Mouse (Mus musculus) frontal cortex, postnatal 36 days (tissue): ENCODE data around the gene Nat8f5.
"Not testable (repeated sequence)": the region's sequence is repeated elsewhere in the genome, so short reads cannot be mapped to it uniquely, and the experiment has no call there.

ENCODE experiments used
- DNase-seq, 2 experiments: peaks; one replicate each; pipeline ENCODE4 v3.0.0; 2022; ENCODE audit warnings: low spot score in 2 of 2

Gene Nat8f5

DNA sequence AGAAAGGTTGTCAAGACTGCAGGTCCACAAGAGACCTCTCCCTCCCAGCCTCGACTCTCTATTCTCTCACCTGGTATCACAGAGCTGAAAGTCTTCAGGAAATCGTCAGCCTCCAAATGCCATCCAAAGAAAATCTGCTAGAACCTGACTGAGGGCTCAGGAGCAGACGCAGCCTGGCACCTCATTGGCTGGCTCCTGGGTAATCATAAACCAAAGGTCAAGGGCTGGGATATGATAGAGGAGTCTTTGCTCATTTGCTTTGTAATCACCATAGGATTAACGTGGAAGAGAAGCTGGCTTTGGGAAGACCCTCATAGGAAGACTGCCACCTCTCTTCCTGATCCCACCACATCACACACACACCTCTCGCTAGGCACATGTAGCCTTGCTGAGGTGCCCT is at the start of gene Nat8f5, which contains the start of gene Nat8f6:
TSS of gene Nat8f5 (minus strand) at position 136 of the 400 bp plus-strand sequence.
TSS of gene Nat8f6 (minus strand) at position 118 of the 400 bp plus-strand sequence.
- DNase-seq: no peak

DNA sequence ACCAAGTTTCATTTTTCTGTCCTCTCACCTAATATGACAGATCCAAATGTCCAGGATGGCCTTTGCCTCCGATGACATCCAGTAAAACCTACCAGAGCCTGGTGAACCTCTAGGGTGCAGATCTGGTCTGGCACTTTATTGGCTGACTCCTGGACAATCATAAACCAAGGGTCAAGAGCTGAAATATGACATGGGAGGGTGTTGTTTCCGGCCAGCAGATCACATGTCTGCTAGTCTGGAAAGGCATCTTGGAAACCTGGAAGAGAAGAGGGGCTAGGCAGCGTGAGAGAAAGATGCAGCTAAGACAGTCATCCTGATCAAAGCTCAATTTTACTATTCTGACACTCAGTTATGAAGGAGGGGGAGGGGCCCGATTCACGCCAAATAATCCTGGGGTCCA is 48.2 kb upstream of the Nat8f5 start, which contains the start of gene Nat8f2:
TSS of gene Nat8f2 (minus strand) at position 153 of the 400 bp plus-strand sequence.
- not testable (repeated sequence) for DNase-seq

DNA sequence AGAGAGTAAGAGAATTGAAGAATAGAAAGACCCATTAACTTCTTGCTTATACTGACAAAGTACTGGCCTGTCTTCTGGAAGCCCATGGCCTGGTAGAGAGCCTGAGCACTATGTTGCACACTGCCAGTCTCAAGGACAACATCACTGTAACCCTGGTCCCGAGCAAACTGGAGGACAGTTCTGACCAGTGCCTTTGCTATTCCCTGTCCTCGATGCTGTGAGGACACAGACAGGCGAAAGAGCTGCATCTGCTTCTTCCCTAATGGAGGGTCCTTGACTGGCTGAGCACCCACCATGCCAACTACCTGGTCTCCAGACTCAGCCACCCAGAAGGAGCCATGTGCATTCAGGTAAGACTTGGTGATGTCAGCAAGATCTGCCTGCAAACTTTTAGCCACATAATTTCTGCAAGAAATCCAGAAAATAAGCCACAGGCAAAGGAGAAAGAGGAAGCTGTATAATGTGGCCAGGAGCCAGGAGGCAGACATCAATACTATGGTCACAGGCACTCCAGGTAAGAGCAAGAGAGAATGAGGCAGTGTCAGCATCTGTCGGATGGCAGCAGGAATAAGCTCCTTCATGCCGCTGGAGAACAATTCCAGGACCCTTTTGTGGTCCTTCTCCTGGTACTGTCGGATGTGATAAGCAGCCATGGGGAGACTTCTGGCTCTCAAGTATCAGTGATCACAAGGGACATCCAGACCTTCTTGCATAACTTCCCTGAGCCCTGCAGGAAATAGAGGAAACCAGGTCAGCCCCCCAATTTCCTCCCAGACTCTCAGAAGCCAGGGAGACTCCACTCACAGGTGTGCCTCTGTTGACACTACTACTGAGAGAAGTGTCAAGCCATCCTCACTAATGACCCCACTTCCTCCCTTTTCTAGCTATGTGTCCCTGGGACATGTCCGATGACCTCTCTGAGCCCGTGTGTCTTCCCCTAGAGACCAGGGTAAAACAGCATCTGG is 47.2 kb upstream of the Nat8f5 start:
- DNase-seq: no peak

DNA sequence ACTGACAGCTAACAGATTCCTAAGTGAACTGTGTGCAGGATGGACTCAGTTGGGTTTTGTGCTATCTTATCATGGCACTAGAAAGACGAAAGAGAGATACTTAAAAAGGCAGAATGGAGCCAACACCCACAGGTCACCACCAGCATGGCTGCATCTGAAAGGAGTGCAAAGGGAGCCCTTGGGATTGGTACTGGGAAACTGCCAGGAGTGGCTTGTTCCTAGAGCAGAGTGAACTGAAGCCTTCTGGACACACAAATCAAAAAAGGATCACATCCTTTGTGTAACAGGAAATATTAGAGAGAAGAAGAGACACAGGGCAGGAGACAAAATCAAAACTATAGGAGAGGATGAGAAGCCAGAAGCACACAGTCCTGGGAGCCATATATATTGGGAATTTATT is 46.2 kb upstream of the Nat8f5 start:
- DNase-seq: not testable (repeated sequence)

DNA sequence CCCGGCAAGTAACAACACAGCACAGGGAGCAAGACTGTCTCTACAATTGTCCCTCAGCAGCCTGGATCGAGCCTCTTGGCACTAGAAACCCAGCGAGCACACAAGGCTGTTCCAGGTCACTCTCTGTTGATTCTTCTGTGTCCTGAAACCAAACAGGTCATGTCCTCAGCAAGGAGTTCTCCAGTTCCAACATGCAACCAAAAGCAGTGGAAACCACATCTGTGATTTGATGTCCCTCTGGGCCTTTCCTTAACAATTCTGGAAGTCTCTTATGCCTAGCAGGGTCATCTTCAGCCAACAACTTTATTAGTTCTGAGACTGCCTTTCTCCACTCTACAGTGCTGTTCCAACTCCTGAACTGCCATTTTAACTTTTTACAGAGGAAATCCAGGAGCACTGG is 45.4 kb upstream of the Nat8f5 start:
- not testable (repeated sequence) for DNase-seq

DNA sequence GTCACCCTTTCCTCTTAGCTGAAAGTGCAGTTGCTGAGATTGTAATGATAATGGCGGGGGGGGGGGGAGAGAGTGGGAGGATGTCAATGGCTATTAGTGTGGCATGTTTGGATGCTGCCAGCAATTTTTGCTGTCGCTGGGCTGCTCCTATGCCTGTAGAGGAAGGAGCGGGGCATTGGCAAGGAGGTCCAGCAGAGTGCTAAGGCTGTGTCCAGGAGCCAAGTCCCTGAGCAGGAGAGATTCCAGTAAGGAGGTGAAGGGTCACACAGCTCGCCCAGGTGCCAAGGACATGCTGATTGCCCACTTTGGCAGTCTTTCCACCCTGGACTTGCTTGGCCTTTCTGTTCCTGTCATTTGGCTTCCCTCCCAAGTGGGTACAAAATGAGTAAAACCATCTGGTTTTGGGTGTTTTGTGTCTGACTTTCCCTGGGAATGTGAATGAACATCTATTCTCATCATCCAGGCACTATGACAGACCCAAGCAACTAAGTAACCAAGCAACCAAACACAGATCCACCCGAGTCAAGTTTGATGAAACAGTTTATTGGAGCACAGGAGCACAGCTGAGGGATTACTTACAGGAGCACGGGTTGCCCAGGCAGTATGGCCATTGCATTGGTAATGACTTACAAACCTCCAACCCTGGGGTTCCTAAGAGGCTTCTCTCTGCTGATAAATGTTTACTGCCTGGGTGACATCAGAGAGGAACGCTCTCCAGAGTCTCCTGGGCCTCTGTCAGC is 44.3 kb upstream of the Nat8f5 start:
- DNase-seq: not testable (repeated sequence)

DNA sequence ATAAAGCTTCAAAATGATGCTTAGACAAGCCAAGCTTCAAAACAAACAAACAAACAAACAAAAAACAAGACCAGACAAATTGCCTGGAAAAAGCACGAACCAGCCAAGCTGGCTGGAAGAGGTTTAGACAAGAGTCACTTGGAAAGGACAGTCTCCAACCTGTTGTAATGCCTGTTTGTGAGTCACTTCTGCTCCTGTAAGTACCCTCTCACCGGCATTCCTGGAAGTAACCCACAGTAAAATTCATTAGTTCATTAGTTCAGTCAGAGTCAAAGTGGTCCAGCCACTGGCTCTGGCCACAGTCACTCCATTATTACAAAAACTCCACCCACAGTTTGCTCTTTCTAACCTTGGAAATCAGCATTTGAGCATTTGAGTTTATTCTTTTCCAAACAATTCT is 43.1 kb upstream of the Nat8f5 start:
- DNase-seq: no peak

DNA sequence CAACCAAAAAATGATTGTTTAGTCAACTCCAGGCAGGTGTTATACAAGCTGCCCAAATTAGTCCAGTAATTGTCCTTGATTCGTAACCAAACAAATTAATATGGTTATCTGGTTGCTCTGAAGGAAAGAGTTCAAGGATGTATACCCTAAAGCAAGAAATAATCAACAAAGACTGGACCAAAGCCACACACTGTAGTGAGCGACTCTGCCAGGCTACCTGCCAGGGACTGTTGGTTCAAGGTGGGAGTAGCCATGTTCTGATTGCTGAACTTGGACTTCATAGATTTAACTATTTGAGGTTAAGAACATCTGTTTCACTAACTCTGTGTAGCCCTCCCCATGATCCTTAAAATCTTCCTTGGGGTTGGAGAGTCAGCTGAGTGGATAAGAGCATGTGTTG is 42.4 kb upstream of the Nat8f5 start:
- DNase-seq: no peak

DNA sequence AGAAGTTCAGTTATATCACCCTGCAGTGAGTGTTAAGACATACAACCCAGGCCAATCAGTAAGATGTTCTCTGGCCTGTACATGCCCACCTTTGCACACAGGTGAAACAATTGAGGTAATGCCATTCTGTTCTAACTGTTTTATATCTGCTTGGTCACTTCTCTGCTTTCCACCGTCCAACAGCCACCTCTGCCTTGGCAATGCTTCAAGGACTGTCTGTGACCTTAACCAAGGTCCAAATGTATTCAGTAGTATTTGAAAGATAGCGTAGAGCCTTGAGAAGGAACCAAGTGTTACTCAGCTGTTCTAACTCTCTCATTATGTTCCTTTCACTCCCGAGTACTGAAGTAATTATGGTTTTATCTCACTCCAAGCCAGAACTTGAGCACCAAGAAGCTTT is 41.8 kb upstream of the Nat8f5 start:
- no peak for DNase-seq

DNA sequence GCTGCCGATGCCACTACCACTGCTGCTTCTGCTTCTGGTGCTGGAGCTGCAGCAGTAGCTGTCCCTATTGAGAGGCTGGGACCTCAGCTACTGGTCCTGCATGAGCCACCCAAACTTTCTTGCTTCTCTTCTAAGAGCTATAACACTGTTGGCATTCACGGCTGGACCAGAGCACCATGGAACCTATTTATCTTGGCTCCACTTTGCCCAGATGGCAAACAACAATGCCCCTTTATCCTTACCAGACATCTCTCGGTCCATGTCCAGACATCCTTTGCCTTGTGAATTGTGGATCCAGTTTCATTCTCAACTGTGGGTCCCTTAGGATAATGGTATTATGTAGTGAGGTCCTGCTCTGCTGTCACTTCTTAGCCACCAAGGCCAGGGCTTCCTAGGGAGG is 40.5 kb upstream of the Nat8f5 start:
- DNase-seq: no peak

DNA sequence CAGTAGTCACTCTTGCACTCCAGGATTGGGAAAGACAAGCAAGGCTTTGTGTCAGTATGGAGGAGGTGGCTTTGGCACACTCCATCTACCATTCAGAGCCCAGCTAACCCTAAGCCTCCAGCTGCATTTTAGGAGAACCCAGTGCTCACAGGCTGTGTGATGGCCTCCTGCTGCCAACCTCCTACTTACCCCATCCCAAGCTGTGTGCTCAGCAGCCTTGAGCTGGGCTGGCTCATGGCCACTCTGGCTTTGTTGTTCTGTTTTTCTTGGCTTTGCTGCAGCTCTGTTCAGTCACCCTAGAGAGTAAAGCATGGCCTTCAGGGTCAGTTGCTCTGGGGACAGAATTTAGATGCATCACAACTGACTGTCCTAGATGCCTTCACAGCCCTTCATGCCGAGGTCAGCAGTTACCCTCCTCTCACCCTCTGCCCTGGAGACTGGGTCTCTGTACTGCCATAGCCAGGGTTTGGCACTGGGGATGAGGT is 35.5 kb upstream of the Nat8f5 start:
- peak; percentile 57 to 75 for DNase-seq

DNA sequence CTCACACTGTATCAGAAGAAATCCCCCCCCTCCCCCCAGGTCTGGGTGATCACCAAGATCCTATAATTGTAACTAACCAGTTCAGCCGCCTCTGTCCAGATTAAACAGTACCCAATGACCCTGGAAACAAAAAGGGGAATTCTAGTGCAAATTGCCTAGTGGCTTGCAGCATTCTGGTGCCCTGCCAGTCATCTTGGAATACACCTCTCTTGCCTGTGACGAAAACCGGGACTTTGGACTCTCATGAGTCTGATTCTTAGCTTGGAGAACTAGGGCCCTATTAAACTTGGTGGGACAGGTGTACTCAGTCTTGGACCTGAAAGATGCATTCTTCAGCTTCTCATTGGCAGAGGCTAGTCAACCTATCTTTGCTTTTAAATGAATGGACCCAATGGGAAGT is 32.7 kb upstream of the Nat8f5 start:
- DNase-seq: no peak

DNA sequence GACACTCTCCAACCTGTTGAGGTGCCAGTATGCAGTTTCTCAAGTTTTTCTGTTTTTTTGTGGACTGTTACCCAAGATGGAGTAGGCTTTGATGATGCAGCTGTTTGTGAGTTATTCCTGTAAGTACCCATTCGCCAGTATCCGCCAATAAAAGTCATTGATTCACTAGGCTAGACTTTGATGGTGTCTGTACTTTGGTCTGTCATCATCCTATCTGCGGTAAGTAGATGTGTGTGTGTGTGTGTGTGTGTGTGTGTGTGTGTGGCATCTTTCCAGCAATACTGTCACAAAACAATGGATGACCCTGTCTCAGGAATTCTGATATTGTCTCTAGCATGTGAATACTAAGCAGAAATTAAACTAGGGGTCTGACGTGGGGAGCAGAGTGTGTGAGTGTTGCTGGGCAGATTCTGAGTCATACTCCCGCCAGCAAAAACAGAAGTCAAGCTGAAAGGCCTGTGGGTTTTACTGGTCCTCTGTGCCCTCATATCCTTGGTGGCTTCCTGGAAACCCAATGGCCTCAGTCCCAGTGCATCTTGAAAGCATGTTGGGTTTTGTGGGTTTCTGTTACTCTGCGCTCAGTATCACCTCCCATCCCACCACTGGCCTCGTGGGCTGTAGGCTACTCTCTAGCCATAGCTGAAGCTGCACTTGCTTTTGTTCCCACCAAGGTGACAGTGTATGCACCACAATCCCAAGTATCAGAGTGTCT is 30.4 kb upstream of the Nat8f5 start:
- no peak for DNase-seq

DNA sequence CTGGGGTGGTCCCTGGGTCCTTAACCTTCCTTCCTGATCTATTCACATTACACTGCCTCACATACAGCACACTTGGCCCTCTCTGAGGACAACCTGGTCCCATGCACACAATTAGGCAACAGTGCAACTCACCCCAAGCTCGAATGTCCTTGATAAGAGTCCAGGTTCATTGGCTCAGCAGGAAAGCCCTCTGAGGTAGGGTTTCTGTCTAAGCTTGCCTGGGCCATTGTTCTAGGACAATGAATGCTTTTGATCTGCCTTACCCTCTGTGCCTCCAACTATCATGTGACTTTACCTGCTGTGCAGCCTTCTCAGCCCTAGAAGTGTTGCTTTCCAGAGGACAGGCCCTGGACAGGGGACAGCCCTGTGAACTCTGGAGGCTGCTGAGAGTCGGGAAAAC is 28.5 kb upstream of the Nat8f5 start:
- no peak for DNase-seq

DNA sequence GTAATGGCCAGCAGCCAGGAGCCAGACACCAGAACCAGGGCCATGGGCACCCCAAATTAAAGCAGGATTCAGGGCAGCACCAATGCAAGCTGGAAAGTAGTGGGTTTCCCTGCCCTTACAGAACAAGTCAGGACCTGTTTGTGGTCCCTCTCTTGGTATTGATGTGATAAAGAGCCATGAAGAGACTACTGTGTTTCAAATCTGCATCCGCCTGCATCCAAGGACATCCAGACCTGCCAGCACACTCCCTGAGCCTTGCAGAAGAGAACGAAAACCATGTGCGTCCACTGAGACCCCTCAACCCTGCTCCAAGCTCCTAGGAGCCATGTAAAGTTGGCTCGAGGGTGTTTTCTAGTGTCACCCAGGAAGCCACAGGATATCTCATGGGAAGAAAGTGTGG is 27.4 kb upstream of the Nat8f5 start:
- no peak for DNase-seq

DNA sequence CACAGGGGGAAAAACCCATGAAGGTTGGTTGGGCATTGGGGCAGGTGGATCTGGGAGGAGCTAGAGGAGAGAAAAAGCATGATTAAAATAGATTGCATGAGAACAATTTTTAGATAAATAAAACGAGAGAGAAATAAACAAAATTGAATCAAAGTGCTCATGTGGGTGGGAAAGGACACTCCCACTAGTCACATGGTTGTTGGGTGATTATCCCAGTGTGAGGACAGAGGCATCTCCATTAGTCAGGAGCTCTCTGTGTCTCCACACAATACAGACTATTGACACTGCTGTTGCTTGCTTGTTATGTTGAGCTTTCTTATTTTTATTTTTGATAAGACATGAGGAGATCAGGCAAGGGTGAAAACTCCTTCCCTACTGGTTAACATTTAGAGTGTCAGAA is 26.1 kb upstream of the Nat8f5 start:
- no peak for DNase-seq

DNA sequence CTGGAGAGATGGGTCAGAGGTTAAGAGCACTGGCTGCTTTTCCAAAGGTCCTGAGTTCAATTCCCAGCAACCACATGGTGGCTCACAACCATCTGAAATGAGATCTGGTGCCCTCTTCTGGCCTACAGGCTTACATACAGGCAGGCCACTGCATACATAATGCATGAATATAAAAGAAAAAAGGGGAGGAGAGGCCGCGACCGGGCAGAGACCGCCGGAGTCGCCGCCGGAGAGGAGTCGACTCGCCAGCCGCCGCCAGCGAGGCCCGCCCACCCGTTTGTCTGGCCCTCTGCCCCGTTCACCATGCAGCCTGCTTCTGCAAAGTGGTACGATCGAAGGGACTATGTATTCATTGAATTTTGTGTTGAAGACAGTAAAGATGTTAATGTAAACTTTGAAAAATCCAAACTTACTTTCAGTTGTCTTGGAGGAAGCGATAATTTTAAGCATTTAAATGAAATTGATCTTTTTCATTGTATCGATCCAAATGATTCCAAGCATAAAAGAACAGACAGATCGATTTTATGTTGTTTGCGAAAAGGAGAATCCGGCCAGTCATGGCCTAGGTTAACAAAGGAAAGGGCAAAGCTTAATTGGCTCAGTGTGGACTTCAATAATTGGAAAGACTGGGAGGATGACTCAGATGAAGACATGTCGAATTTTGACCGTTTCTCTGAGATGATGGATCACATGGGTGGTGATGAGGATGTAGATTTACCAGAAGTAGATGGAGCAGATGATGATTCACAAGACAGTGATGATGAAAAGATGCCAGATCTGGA is 23.1 kb upstream of the Nat8f5 start:
- DNase-seq: not testable (repeated sequence)

DNA sequence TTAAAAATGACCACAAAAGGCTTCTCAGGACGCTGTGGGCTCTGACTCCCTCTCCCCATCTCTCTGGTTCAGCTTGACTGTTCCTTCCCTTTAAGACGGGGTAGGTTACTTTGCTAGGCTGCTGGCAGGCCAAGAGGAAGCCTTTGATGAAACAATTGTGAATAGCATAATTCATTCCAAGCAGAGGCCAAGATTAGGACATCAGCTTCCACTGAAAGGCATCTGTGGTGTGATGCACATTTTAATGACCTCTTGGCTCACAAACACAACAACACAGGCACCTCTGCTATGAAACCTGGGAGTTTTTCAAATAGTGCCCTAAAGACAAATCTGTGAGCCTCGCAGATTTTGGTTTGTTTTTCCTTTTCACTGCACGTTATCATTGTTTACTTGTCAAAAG is 19.2 kb upstream of the Nat8f5 start:
- peak in 1 of 2 experiments; percentile 37 for DNase-seq

DNA sequence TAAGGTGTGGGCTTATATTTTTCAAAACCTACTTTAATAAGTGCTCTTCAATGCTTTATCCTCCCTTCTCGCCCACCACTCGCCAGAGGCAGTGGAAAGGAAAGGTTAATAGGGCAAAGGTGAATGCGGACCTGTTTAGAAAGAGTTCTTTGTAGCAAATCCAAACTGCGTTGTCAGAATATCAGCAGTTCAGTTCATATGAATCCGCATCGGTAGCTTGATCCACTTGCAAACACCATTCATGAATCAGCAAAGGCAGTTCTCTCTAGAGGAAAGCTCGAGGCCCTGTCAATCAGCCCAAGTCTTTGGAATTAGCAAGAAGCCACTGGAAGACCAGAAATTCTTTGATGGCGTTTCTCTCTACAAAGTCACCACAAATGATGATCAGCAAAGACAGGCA is 17.9 kb upstream of the Nat8f5 start:
- no peak for DNase-seq

DNA sequence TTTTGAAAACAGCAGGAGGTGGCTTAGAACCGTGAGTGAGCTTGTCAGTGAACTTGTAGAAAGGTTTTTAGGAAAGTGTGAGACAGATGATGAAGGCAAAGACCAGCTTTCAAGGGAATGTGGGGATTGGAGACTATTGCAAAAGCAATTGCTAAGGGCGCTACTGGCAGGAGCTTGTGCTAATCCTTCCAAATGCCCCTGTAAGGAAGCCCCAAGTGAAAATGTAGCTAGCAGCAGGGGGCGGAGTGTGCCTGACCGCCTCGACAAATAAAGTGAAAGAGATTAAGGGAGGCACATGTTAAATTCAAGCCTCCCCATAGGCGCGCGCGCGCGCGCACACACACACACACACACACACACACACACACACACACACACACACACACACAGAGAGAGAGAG is 16.5 kb upstream of the Nat8f5 start:
- DNase-seq: peak in 1 of 2 experiments; percentile 35

DNA sequence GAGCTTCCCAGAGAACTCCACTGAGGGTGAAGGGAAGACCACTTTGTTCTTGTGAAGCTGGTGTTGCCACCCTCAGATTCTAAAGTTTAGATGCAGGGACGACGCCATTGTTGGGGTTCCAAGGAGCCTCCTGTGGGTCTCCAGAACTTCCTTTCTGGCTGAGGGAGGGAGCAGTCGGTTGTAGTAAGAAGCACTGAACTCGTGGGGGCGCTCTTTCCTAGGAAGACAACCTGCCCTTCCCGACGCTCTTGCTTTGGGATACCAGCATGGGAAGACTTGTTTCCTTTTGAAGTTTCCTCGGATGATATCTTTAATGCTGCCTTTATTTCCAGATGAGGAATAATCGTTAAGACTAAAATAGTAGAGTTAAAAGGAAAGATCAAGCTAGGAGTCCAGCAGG is 16.1 kb upstream of the Nat8f5 start:
- peak; percentile 52 to 57 for DNase-seq
